21 mouse cellular contexts compared by ENCODE assay signal in genomic region chr19:39745357-39745756, GRCm38 (mm10). TPM values are rescaled to one million over a fixed set of nuclear protein-coding genes. Genes with fewer than 3 reads are reported as not detected.
"Had no signal": no experiment of that assay in that cellular context is flagged by ENCODE, and none has a peak within 500 bp of the region (broad histone marks: within the 10 kb centered on the region; RNA-seq: fewer than 3 reads in every experiment).

No protein-coding gene starts in this region.

- H3K27me3 ChIP-seq: liver, embryonic 15.5 days; midbrain, embryonic 12.5 days; midbrain, embryonic 15.5 days; neural tube, embryonic 12.5 days had no signal

- H3K9ac ChIP-seq: liver, embryonic 15.5 days; liver, postnatal 0 days; lung, embryonic 14.5 days; midbrain, embryonic 12.5 days; midbrain, embryonic 15.5 days; neural tube, embryonic 12.5 days had no signal

- H3K36me3 ChIP-seq: liver, embryonic 15.5 days; midbrain, embryonic 10.5 days; midbrain, embryonic 12.5 days; midbrain, embryonic 15.5 days; neural tube, embryonic 12.5 days had no signal

- DNase-seq: liver, postnatal 0 days; lung, postnatal 10 days; lung, postnatal 4 days; right cerebral cortex, postnatal 14 days; spleen, adult 18-20 months; thymus, adult 18-20 months; thymus, postnatal 14 days; thymus, postnatal 36 days had no signal

- H3K4me2 ChIP-seq: liver, embryonic 15.5 days; lung, embryonic 14.5 days; midbrain, embryonic 12.5 days; midbrain, embryonic 15.5 days; neural tube, embryonic 12.5 days had no signal

- ATAC-seq: liver, postnatal 0 days; midbrain, embryonic 15.5 days had no signal

- H3K4me1 ChIP-seq: liver, embryonic 15.5 days; midbrain, embryonic 10.5 days; midbrain, embryonic 12.5 days; midbrain, embryonic 15.5 days; neural tube, embryonic 12.5 days had no signal

- H3K27ac ChIP-seq: liver, embryonic 15.5 days; midbrain, embryonic 10.5 days; midbrain, embryonic 12.5 days; midbrain, embryonic 15.5 days; neural tube, embryonic 12.5 days had no signal

- H3K4me3 ChIP-seq: liver, embryonic 15.5 days; midbrain, embryonic 10.5 days; midbrain, embryonic 12.5 days; midbrain, embryonic 15.5 days; neural tube, embryonic 12.5 days had no signal

- H3K9me3 ChIP-seq: liver, embryonic 15.5 days; midbrain, embryonic 10.5 days; midbrain, embryonic 12.5 days; midbrain, embryonic 15.5 days; neural tube, embryonic 12.5 days had no signal

RNA-seq across cellular contexts. Expression of gene Cyp2c68, which starts 4.5 kb away (rescaled TPM):
- total RNA-seq: megakaryocyte, adult 5-6 weeks; megakaryocyte-erythroid progenitor cell, adult 5-6 weeks; midbrain, postnatal 0 days; monocyte, adult 5-6 weeks; neutrophil, adult 5-6 weeks had no signal
- polyA plus RNA-seq: lung, embryonic 14.5 days; midbrain, embryonic 10.5 days; midbrain, embryonic 12.5 days; midbrain, embryonic 15.5 days; midbrain, postnatal 0 days; neural tube, embryonic 12.5 days; neural tube, embryonic 14.5 days; thymus, postnatal 0 days had no signal
